Mouse (Mus musculus) thymus, postnatal 25 days (tissue): Measurements from ENCODE around the gene Ddx41.

Experiments used
- DNase-seq: peaks from one replicate; pipeline ENCODE4 v3.0.0; 2022

Ddx41 gene

DNA sequence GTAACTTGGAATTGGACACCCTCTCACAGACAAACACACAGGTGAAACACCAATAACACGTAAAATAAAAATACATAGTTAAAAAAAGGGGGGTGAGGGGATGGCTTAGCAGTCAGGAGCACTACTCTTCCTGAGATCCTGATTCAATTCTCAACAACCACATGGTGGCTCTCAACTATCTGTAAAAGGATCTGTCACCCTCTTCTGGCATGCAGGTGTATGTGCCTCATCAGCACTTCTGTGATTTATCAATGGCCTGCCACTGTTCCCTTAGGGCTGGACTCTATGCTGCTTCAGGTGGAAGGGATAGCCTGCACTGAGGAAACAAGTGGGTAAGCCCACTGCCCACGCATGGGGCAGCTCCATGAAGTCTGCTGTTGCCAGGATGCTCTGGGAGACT, 4.5 kb upstream of the Ddx41 start:
- peak; percentile 28 for DNase-seq

DNA sequence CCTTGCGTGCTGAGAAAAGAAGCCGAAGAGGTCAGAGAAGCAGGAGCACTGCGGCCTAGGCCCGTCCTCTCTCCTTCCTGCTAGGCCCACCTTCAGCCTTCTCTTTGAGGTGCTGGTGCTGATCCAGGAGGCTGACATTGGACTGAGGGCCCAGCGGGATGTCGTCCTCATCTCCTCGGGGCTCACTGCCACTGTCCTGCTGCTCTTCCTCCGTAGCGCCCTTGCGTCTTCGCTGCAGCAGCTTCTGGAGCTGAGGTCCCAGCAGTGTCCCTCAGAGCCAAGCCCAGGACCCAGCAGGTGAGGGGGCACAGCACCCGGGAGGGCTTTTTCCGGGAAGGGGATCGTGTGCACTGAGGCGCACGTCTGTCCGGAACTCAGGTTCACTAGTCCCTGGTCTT, 663 bp downstream of the Ddx41 start:
- DNase-seq: no peak

- no peak for DNase-seq
Observed at GRCm38 (mm10) chr13:55535191-55535590, 1.3 kb downstream of the Ddx41 start.

DNA sequence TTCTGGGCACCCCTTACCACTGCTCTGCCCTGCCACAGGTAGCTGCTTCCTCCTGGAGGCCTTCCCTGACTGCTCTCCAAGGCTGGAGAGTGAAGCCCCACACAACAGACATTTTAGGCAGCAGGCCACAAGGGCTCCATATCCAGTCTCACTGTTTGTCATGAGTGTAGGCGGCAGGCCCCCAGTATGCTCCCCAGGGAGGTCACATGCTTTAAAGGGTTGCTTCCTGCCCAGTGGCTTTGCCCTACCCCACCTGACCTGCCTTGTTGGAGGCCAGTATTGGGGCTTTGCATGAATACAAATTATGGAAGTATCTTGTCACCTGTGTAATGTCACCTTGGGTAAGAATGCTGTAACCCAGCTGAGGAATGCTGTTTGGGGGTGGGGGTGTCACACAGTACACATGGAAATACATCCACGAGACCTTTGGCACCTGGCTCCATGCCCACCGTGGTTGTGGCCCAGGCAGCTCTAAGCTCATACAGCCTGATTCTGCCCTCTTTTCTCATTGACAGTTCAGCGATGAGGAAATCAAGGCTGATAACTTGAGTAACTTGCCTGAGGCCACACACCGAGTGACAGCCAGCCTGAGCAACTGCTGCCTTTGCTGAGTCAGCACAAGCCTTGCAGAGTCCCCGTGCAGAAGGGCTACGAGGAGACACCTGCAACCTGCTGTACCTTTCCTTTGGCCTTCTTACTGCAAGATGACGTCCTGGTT, 7.1 kb downstream of the Ddx41 start, which contains the start of gene Dok3:
TSS of gene Dok3 (minus strand) at position 99 of the 718 bp plus-strand sequence.
- DNase-seq: no peak

GRCm38 (mm10) chr13:55527834-55528772, 8.4 kb downstream of the Ddx41 start:
- no peak for DNase-seq

- DNase-seq: no peak
Observed at GRCm38 (mm10) chr13:55527212-55527611, 9.2 kb downstream of the Ddx41 start.

DNA sequence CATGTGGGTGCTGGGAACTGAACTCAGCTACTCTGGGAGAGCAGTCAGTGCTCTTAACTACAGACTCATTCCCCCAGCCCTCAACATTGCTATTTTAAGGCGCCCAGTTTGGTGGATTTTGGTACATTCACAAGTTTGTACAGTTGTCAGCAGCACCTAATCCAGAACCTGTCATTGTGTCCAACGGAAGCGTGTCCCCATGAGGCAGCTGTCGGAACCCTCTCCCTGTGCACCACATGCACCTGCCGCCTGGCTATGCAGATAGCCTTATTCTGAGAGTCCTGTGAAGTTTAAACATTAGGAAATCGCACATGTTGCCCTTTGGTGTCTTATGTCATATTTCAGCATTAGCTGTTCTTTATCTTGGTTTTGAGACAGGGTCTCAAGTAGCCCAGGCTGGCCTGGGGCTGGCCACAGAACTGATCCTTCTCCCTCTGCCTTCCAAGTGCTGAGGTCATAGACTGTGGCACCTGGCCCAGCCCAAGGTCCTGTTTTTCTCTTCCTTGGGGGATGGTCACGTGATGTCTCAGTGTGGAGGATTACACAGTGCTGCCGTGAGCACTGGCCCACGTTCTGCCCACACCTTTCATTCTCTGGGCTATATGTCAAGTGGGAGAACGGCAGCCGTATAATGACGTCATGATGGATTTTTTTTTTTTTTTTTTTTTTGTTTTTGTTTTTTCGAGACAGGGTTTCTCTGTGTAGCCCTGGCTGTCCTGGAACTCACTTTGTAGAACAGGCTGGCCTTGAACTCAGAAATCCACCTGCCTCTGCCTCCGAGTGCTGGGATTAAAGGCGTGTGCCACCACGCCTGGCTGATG, 10.5 kb downstream of the Ddx41 start:
- no peak for DNase-seq

GRCm38 (mm10) chr13:55523951-55524600, 12.4 kb downstream of the Ddx41 start:
- no peak for DNase-seq

DNA sequence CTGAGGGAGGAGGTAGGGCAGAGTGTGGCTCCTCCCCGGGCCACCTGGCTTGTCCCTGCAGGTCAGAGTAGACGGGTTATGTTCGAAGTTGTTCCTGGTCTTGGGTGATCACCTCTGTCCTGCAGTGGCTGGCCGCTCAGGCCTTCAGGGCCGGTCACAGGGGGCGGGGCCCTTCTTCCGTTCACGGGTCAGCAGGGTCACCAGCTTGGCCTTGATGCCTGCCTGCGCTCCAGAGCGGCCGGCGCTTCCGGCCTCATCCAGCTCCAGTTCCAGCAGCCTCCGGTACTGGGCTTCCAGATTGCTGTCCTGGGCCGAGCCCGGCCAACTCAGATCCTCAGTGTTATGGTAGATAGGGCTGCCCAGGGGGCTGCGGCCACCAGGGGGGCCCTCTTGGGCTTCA, 13.2 kb downstream of the Ddx41 start:
- no peak for DNase-seq

DNA sequence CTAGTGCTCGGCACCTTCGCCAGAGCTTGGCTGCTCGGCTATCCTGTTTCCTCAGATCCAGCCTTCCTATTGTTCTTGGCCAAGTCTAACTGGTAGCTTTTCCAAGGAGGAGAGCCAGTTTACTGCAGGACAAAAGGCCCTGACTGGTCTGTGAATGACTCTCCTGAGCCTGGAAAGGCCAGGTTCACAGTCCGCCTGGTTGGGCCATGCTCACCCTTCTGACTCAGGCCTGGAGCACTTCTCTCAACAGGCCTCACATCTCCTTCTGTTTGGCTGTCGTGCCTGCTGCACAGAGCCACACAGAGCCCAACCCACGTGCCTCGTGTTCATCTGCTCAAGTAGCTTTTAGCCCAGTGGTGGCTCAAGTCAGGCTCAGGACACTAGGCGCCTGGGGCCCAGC, 13.7 kb downstream of the Ddx41 start:
- no peak for DNase-seq

- no peak for DNase-seq
Observed at GRCm38 (mm10) chr13:55519606-55520005, 16.9 kb downstream of the Ddx41 start.

DNA sequence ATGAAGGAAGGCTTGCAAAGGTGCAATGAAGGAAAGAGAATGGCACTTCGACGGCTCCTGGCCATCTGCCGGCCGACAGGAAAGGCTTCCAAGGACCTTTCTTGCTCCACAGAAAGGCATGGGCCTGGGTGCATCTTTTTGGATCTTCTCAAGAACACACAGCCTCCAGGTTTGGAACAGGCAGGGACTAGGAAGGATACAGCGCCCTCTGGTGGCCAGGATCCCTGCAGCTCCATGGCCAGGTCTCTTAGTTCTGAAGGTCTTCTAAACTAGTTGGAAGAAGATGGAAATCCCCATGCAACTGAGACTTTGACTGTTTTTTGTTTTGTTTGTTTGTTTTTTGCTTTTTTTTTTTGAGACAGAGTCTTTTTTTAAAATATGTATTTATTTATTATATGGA, 19.5 kb downstream of the Ddx41 start:
- peak; percentile 84 for DNase-seq

DNA sequence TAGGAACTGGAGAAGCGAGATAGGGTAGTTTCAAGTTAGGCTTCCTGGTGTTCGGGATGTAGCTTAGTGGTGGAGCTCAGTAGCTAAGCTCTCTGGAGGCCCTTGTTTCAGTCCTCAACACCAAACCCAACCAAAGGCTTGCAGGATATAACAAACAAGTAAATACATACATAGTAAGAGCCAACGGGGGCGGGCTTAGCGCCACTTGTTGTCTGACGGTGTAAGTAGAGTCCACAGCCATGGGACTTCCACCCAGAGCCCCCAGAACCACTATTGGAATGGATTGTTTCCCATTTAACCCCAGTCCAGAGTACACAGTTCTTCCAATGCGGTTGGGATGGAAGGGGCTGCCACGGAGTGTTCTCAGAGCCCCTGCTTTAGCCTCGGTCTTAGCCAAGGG, 22.6 kb downstream of the Ddx41 start:
- no peak for DNase-seq

DNA sequence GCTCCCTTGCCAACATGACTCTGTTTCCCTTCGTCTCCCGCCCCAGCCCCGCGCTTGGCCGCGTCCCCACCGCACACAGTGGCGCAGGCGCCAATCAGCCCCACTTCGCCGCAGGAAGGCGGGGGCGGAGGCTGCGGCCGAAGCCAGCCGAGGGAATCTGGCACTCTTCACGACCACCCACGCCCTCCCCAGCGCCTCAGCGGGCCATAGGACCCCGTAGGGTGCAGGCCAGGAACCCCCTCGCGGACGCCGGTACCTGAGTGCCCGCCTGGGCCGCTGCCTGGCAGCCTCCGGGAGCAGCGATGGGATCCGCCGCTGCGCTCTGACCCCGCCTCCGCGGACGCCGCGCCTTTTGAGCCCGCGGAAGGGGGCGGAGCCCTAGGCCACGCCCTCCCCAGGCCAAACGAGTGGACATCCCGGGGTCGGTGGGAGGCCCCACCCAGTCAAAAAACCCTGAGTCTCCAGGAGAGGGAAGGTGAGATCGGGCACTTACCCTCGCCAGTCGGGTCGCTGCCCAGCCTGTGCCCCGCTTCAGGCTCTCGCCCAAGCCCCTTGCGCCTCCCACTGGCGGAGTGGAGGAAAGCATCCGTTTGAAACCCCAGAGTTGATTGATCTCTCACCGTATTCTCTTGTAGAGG, 23.2 kb downstream of the Ddx41 start, which contains the start of gene Pdlim7:
TSS of gene Pdlim7 (minus strand) at position 566 of the 638 bp plus-strand sequence.
- DNase-seq: peak; percentile 87

DNA sequence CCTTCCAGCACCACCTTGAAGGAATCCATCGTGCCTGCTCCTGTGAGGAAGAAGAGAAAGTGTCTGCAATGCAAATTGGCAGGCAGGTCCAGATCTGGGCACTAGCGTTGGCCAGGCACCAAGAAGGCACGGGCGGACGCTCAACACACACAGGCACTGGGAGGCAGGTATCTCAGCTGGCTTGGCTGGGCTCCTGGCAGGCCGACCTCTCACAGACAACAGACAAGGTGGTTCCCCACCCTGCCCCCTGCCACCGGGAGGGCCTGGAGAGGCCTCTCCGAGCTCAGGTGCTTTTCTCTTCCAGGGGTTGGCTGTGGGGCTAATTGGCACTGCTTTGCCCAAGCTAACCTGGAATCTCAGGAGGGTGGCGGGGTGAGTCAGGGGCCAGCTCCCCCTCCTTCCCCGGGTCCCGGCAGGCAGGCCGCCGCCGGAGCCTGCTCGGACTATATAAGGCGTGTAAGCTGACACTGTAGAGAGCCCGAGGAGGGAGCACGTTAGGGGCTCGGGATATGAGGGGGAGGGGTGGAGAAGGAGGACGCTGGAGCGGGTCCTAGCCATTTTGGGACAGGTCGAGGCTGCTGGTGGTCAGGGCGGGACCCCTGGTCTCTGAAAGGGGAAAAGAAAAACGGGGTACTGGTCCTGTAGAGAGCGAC, 24.0 kb downstream of the Ddx41 start:
- no peak for DNase-seq

- no peak for DNase-seq
Observed at GRCm38 (mm10) chr13:55511492-55511861, 25.0 kb downstream of the Ddx41 start.

DNA sequence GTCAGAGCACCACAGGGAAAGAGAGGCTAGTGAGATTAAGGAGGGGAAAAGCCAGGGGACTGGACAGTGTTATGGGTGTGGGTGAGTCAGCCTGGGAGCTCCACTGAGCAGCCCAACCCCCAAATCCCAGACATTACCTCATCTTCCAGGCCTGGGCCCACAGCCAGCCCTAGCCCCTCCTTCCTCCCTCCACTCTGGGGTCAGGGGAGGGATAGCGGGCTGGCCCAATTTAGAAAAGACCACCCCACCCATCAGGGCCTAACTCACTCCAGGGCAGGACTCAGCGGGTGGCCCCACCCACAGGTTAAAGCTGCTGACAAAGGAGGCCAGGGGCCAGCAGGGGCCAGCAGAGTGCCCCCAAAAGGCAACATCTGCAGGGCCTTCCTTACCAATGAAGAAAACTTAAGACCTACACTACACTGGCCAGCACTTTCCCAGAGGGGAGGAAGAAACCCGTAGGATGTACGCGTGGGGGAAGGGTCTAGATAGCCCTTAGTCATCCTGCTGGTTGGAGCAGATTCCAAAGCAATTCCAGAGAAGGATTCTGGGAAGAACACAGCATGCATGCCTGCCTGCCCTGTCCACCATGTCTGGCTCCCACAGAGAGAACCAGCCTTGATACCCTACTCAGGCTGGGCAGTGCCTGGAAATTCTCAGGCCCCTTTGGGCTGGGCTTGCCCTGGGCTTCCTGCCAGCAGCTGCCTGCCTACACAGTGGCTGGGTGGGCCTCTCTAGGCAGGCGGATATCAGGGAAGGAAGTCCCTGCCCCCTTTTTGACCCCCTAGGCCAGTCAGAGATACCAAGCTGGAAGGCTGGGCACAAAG, 25.6 kb downstream of the Ddx41 start:
- no peak for DNase-seq

- no peak for DNase-seq
Observed at GRCm38 (mm10) chr13:55510332-55510667, 26.2 kb downstream of the Ddx41 start.

DNA sequence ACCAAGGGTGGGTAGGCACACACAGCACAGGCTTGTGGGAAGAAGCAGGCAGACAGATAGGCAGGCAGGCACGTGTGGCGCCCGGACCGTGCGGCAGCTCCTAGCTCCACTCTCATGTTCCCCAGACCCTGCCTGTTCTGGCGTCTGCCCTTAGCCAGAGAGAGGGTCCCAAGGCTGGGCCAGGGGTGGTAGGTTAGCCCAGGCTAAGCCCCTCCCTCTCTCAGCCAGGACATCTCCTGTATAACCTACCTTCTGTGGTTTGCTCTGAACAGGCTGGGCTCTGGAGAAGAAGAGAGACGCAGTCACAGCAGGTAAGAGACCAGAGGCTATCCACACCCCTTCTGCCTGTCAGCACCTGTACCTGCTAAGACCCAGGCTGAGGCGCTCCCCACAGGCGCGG, 27.9 kb downstream of the Ddx41 start:
- DNase-seq: no peak

DNA sequence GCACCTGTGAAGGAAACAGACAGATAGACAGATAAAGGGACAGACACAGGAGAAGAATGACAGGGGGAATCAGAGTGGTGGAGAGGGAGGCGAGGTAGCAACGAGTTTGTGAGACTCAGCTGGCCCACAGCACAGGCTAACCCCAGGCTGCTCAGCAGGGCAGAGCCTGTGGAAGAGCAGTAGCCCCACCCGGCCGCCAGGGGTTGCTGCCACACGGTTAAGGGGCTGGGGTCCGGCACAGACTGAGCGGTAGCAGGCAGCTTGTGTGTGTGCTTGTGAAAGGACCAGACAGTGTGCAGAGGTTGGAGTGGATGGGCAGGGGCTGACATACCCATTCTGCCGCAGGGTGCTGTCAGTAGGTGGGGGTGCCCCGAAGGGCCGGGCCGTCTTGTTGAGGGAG, 28.6 kb downstream of the Ddx41 start:
- DNase-seq: no peak

GRCm38 (mm10) chr13:55506697-55507096, 29.8 kb downstream of the Ddx41 start:
- DNase-seq: no peak
